Comparison of ENCODE assay signal across 8 mouse cellular contexts in genomic region chr11:51615601-51616000, GRCm38 (mm10). TPM values are rescaled to one million over a fixed set of nuclear protein-coding genes. Genes with fewer than 3 reads are reported as not detected.
A peak's percentile ranks its signal among the peaks of the same experiment; 100 is the strongest.
DNase-seq lines count a peak whose midpoint lies in the region; ATAC-seq lines count a peak whose summit lies in the region.

No protein-coding gene starts in this region.

- no peaks in the 10 kb centered on the region for H3K36me3 ChIP-seq in forebrain, embryonic 12.5 days (replicated peaks)
- H3K36me3 ChIP-seq in limb, embryonic 11.5 days (ENCODE audit: control insufficient read depth, insufficient read depth, low read length) = no peaks in the 10 kb centered on the region
- no peaks in the 10 kb centered on the region for H3K36me3 ChIP-seq in midbrain, embryonic 11.5 days (ENCODE audit: control insufficient read depth, insufficient read depth, low read length)

- H3K4me3 ChIP-seq in forebrain, embryonic 12.5 days (replicated peaks) = peak overlapping the region; percentile 29
- peak overlapping the region; percentile 5 for H3K4me3 ChIP-seq in limb, embryonic 11.5 days (ENCODE audit: low read depth, low read length)
- peak overlapping the region; percentile 14; the same call in 1 of the 2 replicates for H3K4me3 ChIP-seq in midbrain, embryonic 11.5 days (ENCODE audit: low read depth, low read length)

- 0 out of 2 replicates have a peak, but pooled peaks have one; percentile 42 for ATAC-seq in forebrain, embryonic 12.5 days (ENCODE audit: low FRiP score)
- ATAC-seq in limb, embryonic 11.5 days (ENCODE audit: insufficient number of reproducible peaks, low FRiP score, low TSS enrichment, low read depth) = no peak
- ATAC-seq in midbrain, embryonic 11.5 days (ENCODE audit: low FRiP score) = no peak; the same call in 1 of the 2 replicates

- H3K4me2 ChIP-seq in forebrain, embryonic 12.5 days = peak overlapping the region; percentile 57
- H3K4me2 ChIP-seq in limb, embryonic 11.5 days (ENCODE audit: low read depth, severe bottlenecking) = peak overlapping the region; percentile 56
- peak overlapping the region; percentile 41 for H3K4me2 ChIP-seq in midbrain, embryonic 11.5 days

- 0 out of 2 replicates have a peak overlapping the region, but pooled peaks have one; percentile 31 for H3K27ac ChIP-seq in forebrain, embryonic 12.5 days
- no peak overlapping the region for H3K27ac ChIP-seq in limb, embryonic 11.5 days (replicated peaks; ENCODE audit: low read depth, low read length)
- no peak overlapping the region for H3K27ac ChIP-seq in midbrain, embryonic 11.5 days (ENCODE audit: low read depth, low read length)

- no peaks in the 10 kb centered on the region for H3K9me3 ChIP-seq in forebrain, embryonic 12.5 days
- H3K9me3 ChIP-seq in limb, embryonic 11.5 days (ENCODE audit: control insufficient read depth, low read length) = no peaks in the 10 kb centered on the region
- H3K9me3 ChIP-seq in midbrain, embryonic 11.5 days (ENCODE audit: control insufficient read depth, low read length) = no peaks in the 10 kb centered on the region

- peak overlapping the region; percentile 62 for H3K9ac ChIP-seq in forebrain, embryonic 12.5 days
- peak overlapping the region; percentile 67 for H3K9ac ChIP-seq in limb, embryonic 11.5 days (ENCODE audit: low read length)
- H3K9ac ChIP-seq in midbrain, embryonic 11.5 days (ENCODE audit: low read length) = peak overlapping the region; percentile 63

- DNase-seq in cerebellum, adult 11-12 months = peak; percentile 31
- DNase-seq in cerebellum, adult 8-10 months = no peak
- peak; percentile 76 for DNase-seq in adrenal gland, postnatal 25 days
- peak; percentile 77 for DNase-seq in heart, postnatal 4 days
- peak; percentile 75 for DNase-seq in limb, embryonic 11.5 days (ENCODE audit: low spot score)
- peak; percentile 92 for DNase-seq in midbrain, embryonic 11.5 days (ENCODE audit: low spot score, missing footprints)
- DNase-seq in spleen, postnatal 36 days (ENCODE audit: low spot score in 2 of 2) = peak; percentile 78 to 81

- H3K27me3 ChIP-seq in forebrain, embryonic 12.5 days = peaks cover 7% of the 10 kb centered on the region; the same call in 1 of the 2 replicates
- no peaks in the 10 kb centered on the region for H3K27me3 ChIP-seq in limb, embryonic 11.5 days (ENCODE audit: control insufficient read depth, insufficient read depth, low read length)
- no peaks in the 10 kb centered on the region for H3K27me3 ChIP-seq in midbrain, embryonic 11.5 days (ENCODE audit: control insufficient read depth, insufficient read depth, low read length)

- peaks cover 17% of the 10 kb centered on the region for H3K4me1 ChIP-seq in forebrain, embryonic 12.5 days
- peaks cover 4% of the 10 kb centered on the region; the same call in 1 of the 2 replicates for H3K4me1 ChIP-seq in limb, embryonic 11.5 days (ENCODE audit: control insufficient read depth, insufficient read depth, low read length)
- H3K4me1 ChIP-seq in midbrain, embryonic 11.5 days (ENCODE audit: control insufficient read depth, insufficient read depth, low read length) = peaks cover 13% of the 10 kb centered on the region

- 4% methylated on average over 14 of the region's 14 CpGs for WGBS in forebrain, embryonic 12.5 days
- 4% methylated on average over 14 of the region's 14 CpGs for WGBS in limb, embryonic 11.5 days
- 3% methylated on average over 14 of the region's 14 CpGs for whole genome bisulfite sequencing in midbrain, embryonic 11.5 days

RNA-seq across cellular contexts. Expression of gene Nhp2, which starts 3.9 kb away (rescaled TPM):
- total RNA-seq in adrenal gland, postnatal 25 days (2021) = 68.0 and 76.9 TPM in 2 replicates
- 126 and 131 TPM in 2 replicates for polyA plus RNA-seq in forebrain, embryonic 12.5 days (2016; fragmentation: Nextera tagmentation; extraction: Ambion mirVana)
- total RNA-seq in heart, postnatal 4 days (2021) = 10 to 100 TPM; 41.4 to 42.4 TPM
- 180 and 181 TPM in 2 replicates for polyA plus RNA-seq in limb, embryonic 11.5 days (2014; fragmentation: Nextera tagmentation; extraction: Ambion mirVana)
- 152 and 167 TPM in 2 replicates for polyA plus RNA-seq in midbrain, embryonic 11.5 days (2014; fragmentation: Nextera tagmentation; extraction: Ambion mirVana)

RNA-seq across cellular contexts. Expression of gene Hnrnpab, which starts 9.0 kb away (rescaled TPM):
- total RNA-seq in adrenal gland, postnatal 25 days (2021) = 304 and 331 TPM in 2 replicates
- polyA plus RNA-seq in forebrain, embryonic 12.5 days (2016; fragmentation: Nextera tagmentation; extraction: Ambion mirVana) = 853 and 874 TPM in 2 replicates
- total RNA-seq in heart, postnatal 4 days (2021) = 100 to 1,000 TPM; 366 to 372 TPM
- 796 and 869 TPM in 2 replicates for polyA plus RNA-seq in limb, embryonic 11.5 days (2014; fragmentation: Nextera tagmentation; extraction: Ambion mirVana)
- polyA plus RNA-seq in midbrain, embryonic 11.5 days (2014; fragmentation: Nextera tagmentation; extraction: Ambion mirVana) = 802 and 844 TPM in 2 replicates

RNA-seq across cellular contexts. Expression of gene Rmnd5b, which starts 20.1 kb away (rescaled TPM):
- total RNA-seq in adrenal gland, postnatal 25 days (2021) = 54.7 and 55.8 TPM in 2 replicates
- polyA plus RNA-seq in forebrain, embryonic 12.5 days (2016; fragmentation: Nextera tagmentation; extraction: Ambion mirVana) = 43.4 and 44.7 TPM in 2 replicates
- 10 to 100 TPM; 24.3 to 27.4 TPM for total RNA-seq in heart, postnatal 4 days (2021)
- polyA plus RNA-seq in limb, embryonic 11.5 days (2014; fragmentation: Nextera tagmentation; extraction: Ambion mirVana) = 38.1 and 40.8 TPM in 2 replicates
- 40.4 and 41.5 TPM in 2 replicates for polyA plus RNA-seq in midbrain, embryonic 11.5 days (2014; fragmentation: Nextera tagmentation; extraction: Ambion mirVana)

RNA-seq across cellular contexts. Expression of gene Phykpl, which starts 31.0 kb away (rescaled TPM):
- total RNA-seq in adrenal gland, postnatal 25 days (2021) = 40.0 and 41.3 TPM in 2 replicates
- 15.1 and 16.4 TPM in 2 replicates for polyA plus RNA-seq in forebrain, embryonic 12.5 days (2016; fragmentation: Nextera tagmentation; extraction: Ambion mirVana)
- total RNA-seq in heart, postnatal 4 days (2021) = 10 to 100 TPM; 11.7 to 12.3 TPM
- polyA plus RNA-seq in limb, embryonic 11.5 days (2014; fragmentation: Nextera tagmentation; extraction: Ambion mirVana) = 11.0 and 12.5 TPM in 2 replicates
- 9.6 and 10.7 TPM in 2 replicates for polyA plus RNA-seq in midbrain, embryonic 11.5 days (2014; fragmentation: Nextera tagmentation; extraction: Ambion mirVana)

RNA-seq across cellular contexts. Expression of gene N4bp3, which starts 35.0 kb away (rescaled TPM):
- 11.1 and 13.7 TPM in 2 replicates for total RNA-seq in adrenal gland, postnatal 25 days (2021)
- 9.5 and 10.5 TPM in 2 replicates for polyA plus RNA-seq in forebrain, embryonic 12.5 days (2016; fragmentation: Nextera tagmentation; extraction: Ambion mirVana)
- total RNA-seq in heart, postnatal 4 days (2021) = 10 to 100 TPM; 41.3 to 44.4 TPM
- polyA plus RNA-seq in limb, embryonic 11.5 days (2014; fragmentation: Nextera tagmentation; extraction: Ambion mirVana) = 14.3 and 18.2 TPM in 2 replicates
- 6.3 and 9.2 TPM in 2 replicates for polyA plus RNA-seq in midbrain, embryonic 11.5 days (2014; fragmentation: Nextera tagmentation; extraction: Ambion mirVana)
